Mouse (Mus musculus): ENCODE measurements around the gene Ucp1.
"Not testable (repeated sequence)": the region's sequence is repeated elsewhere in the genome, so short reads cannot be mapped to it uniquely, and the experiment has no call there.

Gene Ucp1

DNA sequence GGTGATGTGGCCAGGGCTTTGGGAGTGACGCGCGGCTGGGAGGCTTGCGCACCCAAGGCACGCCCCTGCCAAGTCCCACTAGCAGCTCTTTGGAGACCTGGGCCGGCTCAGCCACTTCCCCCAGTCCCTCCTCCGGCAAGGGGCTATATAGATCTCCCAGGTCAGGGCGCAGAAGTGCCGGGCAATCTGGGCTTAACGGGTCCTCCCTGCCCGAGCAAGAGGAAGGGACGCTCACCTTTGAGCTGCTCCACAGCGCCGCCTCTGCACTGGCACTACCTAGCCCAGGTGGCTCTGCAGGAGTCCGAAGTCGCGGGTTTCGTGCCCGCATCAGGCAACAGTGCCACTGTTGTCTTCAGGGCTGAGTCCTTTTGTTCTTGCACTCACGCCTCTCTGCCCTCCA is at the start of gene Ucp1:
Gene Ucp1 (plus strand): TSS at position 177 of the 400 bp plus-strand sequence.
- DNase-seq, result no peak

GRCm38 (mm10) chr8:83244151-83244550 is 46.0 kb upstream of the Ucp1 start:
- DNase-seq, result no peak

GRCm38 (mm10) chr8:83250858-83251257 is 39.3 kb upstream of the Ucp1 start:
- DNase-seq, result no peak

GRCm38 (mm10) chr8:83251362-83252246 is 38.5 kb upstream of the Ucp1 start:
- DNase-seq, result no peak

DNA sequence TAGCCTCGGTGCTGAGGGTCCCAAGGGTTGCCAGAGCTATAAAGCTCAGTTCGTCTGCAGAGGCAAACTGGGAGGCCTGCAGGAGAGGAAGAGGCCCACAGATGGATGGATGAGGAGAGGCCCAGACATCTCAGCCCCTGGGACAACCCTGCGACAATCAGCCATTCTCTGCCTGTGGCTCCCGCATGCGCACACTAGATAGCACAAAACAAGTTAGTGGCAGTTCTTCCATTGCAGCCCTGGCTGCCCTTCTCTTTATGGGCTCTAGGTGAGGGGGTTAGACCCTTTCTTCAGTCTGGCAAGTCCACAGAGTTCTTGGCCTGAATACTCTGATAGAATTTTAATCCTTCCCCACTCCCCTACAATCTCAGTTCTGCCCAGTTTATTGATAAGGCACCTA is 37.4 kb upstream of the Ucp1 start:
- no peak for DNase-seq

GRCm38 (mm10) chr8:83257631-83258030 is 32.5 kb upstream of the Ucp1 start:
- DNase-seq, result no peak

- DNase-seq, result peak in 1 of 2 experiments; percentile 39
These were observed 29.5 kb upstream of the Ucp1 start for GRCm38 (mm10) chr8:83260418-83261215.

GRCm38 (mm10) chr8:83271172-83271571 is 19.0 kb upstream of the Ucp1 start:
- no peak for DNase-seq

- no peak for DNase-seq
These were observed 17.7 kb upstream of the Ucp1 start for GRCm38 (mm10) chr8:83272464-83272863.

DNA sequence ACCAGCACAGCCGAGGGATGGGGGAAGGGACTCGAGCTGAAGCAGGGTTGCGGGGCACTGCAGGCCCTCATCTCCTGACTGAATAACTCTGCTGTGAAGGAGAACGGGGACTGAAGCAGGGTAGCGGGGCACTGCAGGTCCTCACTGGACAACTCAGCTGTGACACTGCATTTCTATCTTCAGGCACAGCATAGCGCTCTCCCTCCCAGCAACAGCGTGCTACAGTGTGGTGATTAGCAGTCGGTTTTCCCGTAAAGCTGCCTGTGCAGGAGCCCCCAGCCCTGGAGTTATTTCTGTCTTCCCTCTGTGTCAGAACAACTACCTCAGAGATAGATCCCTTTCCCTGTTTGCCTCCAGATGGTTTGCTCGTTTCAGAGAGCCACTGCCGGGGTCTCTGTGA is 15.7 kb upstream of the Ucp1 start:
- no peak for DNase-seq

DNA sequence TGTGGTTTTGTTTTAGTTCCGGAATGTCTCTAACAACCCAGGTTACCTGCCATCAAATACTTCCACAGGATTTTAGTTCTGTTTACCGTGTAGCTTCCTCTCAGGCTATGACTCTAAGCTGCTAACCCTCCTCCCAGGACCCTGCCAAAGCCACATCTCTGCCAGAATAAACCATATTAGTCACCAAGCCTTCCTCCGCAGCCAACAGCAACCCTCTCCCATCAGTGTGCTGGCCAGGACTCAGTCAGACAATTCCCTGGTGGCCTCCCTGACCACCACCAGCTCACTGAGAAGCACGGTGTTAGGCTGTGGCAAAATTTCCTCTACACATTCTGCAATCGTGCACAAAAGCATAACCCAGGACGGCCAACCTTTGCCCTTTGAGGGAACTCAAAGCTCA is 11.7 kb upstream of the Ucp1 start:
- no peak for DNase-seq

- DNase-seq, result no peak
These were observed 4.8 kb upstream of the Ucp1 start for GRCm38 (mm10) chr8:83285391-83285790.

DNA sequence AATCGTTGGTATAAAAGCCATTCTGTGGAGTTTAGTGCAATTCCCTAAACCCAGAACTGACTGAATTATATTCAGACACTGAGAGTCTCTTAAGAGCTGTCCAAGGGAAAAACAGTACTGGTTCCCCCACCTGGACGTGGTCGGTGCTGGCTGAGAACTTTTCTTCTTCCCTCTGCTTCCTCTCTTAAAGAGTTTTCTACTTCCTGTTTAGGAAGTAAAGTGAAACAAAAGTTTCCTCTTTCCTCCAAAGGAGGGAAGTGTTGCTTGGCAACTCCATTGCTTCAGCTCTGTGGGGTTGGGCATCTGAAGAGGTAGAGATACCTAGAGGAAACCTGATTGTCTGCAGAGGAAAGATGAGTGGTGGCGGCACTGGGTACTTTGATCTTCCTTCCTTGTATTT is 7.2 kb downstream of the Ucp1 start:
- DNase-seq, result no peak

- peak in 1 of 2 experiments; percentile 9 for DNase-seq
These were observed 10.0 kb downstream of the Ucp1 start for GRCm38 (mm10) chr8:83300135-83300534.

DNA sequence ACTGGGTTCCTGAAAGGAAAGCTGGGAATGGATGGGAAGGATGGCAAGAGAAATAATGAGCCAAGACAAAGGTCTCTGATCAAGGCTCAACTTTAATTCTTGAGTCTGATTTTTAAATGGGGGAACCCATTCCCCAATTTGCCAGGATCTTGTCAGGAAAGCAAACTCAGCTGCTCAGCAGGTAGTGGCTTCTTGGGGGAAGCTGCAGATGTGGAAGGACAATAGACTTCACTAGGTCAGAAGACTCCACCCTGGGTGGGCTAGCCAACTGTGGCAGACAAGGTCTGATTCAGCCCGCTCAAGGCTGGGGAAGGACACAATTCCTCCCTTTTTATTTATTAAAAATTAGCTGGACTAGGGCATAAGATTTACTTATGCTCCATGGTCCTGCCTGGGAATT is 14.8 kb downstream of the Ucp1 start:
- no peak for DNase-seq

DNA sequence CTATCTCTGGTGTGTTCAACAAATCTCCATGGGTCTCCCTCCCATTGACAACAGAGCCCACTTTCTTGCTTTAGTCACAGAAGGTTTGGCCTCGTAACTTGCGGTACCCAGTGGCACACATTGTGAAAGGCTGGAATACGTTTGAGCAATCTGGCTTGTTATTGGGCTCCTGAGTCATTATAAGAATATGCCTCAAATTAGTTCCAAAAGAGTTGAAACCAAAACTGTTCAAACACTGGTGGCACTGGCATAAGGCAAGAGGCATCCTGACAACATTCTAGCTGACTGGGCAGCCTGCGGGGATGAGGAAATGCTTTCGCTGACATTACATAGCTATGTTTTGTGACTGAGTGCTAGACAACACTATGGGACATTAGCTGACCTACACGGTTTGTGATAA is 19.7 kb downstream of the Ucp1 start:
- DNase-seq, result no peak

GRCm38 (mm10) chr8:83315084-83315483 is 24.9 kb downstream of the Ucp1 start:
- DNase-seq, result not testable (repeated sequence)

DNA sequence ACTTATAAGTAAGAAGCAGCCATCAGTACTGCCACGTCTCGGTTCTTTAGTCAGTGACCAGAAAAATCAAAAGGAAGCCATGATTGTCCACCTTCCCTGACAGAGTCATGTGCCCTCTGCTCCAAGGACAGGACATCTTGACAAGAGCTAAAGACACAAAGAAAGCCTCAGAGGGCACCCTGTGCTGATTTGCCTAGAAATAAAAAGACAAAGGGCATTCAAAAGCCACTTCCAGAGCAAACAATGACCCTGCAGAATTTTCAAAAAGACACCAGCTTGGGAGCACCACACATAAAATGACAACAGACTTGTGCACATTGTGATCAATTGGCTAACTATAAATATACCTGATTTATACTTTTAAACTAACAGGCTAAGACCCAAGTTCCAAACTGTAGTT is 25.5 kb downstream of the Ucp1 start:
- no peak for DNase-seq

DNA sequence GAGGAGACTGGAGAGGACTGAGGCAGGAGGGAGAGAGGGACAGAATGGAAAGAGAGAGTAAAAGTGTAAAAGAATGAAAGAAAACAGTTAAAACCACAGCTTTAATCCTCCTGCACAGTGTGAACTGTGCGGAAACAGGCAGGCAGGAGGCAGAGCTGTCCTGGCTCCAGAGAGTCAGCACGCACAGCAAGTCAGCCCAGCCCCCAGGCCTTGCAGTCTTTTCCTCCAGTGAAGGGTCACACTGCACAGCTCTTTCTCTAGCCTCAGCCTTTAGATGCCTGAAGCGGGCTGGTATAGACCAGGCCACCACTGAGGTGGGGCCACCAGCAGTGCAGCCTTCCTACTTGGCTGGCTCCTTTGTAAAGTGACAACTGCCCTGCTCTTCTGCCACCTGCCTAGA is 30.4 kb downstream of the Ucp1 start:
- no peak for DNase-seq

- DNase-seq, result no peak
These were observed 32.2 kb downstream of the Ucp1 start for GRCm38 (mm10) chr8:83322374-83322773.

DNA sequence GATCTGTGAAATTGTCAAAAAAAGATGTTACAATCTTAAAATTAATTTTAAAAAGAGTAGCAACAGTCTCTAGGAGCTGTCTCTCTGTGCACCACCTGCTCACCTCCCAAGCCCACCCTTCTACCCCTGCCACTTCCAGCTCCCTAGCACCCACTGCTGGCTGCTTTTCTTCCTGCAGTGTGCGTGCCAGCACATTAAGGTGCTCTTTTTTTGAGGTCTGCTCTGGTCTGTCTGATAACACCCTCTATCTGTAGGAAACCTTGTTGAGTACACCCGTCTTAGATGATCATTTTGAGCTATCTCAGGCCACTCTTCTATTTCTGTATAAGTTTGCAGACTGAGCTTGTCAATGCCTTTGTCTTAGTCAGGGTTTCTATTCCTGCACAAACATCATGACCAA is 32.9 kb downstream of the Ucp1 start:
- no peak for DNase-seq

DNA sequence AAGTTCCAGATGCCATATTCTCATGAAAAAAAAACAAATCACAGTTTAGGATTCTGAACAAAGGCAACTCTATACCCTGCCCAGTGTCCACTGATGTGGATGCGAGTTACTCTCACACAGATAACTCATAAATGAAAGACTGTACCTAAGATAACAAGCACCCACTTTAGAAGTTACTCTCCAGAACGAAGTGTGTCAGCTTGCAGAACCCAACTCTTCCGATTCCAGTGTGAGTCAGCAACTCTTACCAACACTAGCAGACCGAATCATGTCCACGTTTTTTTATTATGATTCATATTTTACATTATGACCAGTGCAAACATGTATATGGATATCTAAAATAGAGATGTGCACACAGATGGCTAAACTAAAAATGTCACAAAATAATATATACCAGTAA is 37.7 kb downstream of the Ucp1 start:
- DNase-seq, result no peak

DNA sequence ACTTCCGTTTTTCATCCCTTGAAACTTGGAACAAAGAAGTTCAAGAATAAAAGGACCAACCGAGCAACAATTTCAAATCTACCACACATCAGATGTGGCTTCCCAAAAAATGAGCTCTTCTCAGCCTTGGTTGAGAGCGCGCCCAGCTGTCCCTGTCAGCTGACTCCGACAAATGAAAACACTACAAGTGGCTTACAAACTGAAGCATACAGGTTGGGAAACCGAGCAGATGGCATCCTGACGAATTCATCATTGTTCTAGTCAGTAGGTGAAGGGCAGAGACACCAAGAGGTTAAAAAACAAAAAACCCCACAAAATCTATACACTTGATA is 41.4 kb downstream of the Ucp1 start:
- no peak for DNase-seq

Measured in spleen, adult 18-20 months (tissue).